In genomic region chr10:86392399-86392798, GRCm38 (mm10) we compare ENCODE assay signal across 14 mouse cellular contexts.
"Had no signal": no experiment of that assay in that cellular context is flagged by ENCODE, and none has a peak within 500 bp of the region (broad histone marks: within the 10 kb centered on the region; RNA-seq: fewer than 3 reads in every experiment).

No protein-coding gene starts in this region.

- H3K4me3 ChIP-seq: limb, embryonic 15.5 days; midbrain, embryonic 15.5 days; neural tube, embryonic 13.5 days had no signal

- H3K9ac ChIP-seq: limb, embryonic 15.5 days; lung, embryonic 14.5 days; midbrain, embryonic 15.5 days; neural tube, embryonic 13.5 days had no signal

- H3K36me3 ChIP-seq: limb, embryonic 15.5 days; midbrain, embryonic 15.5 days; neural tube, embryonic 13.5 days had no signal

- DNase-seq: kidney, adult 2 months; kidney, postnatal 25 days; lung, embryonic 14.5 days; lung, postnatal 10 days; lung, postnatal 4 days; retina, postnatal 1 day; right cerebral cortex, postnatal 4 days; spleen, adult 18-20 months; thymus, adult 2 months; thymus, postnatal 25 days had no signal

- H3K27ac ChIP-seq: limb, embryonic 15.5 days; midbrain, embryonic 15.5 days; neural tube, embryonic 13.5 days had no signal

- H3K4me2 ChIP-seq: limb, embryonic 15.5 days; lung, embryonic 14.5 days; midbrain, embryonic 11.5 days; midbrain, embryonic 15.5 days; neural tube, embryonic 13.5 days had no signal

- H3K27me3 ChIP-seq: limb, embryonic 15.5 days; midbrain, embryonic 15.5 days; neural tube, embryonic 13.5 days had no signal

- H3K9me3 ChIP-seq: midbrain, embryonic 15.5 days; neural tube, embryonic 13.5 days had no signal

- ATAC-seq: midbrain, embryonic 15.5 days had no signal
